Mouse (Mus musculus) cerebellum, adult 11-12 months (tissue): ENCODE measurements around the gene Hist1h4a.
"Not testable (repeated sequence)": the region's sequence is repeated elsewhere in the genome, so short reads cannot be mapped to it uniquely, and the experiment has no call there.

Experiments
- DNase-seq: peaks from one replicate; pipeline ENCODE4 v3.0.0; 2022

Gene Hist1h4a

DNA sequence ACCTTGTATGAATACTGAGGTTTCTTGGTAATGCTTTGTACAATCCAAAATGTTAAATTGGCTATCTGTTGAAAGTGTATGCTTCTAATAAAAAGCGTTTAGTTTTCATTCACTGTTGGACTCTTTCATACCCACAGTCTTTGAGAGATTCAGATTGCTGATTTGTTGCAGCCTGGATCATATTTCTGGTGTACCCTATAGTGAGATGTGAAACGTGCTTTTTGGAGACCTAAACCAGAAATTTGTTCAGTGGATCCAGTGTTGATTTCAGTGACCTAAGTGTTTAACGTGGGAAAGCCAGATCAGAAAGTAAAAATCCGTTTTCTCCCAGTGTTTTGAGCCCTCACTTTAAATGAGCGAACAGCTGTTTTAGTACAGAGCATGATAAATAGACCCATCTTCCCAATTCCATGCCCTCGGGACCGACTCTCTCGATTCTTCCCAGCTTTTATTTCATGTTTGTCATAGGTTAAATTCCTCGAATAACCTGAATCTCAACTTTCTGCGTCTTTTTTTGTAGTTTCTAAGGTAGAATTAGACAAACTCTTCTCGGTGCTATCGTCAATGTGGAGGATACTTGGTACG lies 20.7 kb downstream of the Hist1h4a start:
- DNase-seq: no peak

DNA sequence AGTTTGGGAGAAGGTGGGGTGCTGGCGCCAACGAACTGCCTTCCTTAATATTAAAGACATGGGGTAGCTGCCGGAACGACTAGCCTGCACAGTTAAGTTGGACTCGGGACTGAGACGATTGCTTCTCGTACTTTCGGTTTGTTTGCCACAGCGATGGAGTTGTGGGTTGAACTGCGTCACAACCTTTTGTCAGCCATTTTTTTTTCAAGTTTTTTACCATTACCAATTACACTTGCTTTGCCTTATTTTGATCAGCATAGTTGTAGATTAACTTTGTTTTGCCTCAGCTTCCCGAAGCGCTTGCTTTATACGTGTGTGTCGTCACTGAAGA lies 21.1 kb downstream of the Hist1h4a start:
- no peak for DNase-seq

DNA sequence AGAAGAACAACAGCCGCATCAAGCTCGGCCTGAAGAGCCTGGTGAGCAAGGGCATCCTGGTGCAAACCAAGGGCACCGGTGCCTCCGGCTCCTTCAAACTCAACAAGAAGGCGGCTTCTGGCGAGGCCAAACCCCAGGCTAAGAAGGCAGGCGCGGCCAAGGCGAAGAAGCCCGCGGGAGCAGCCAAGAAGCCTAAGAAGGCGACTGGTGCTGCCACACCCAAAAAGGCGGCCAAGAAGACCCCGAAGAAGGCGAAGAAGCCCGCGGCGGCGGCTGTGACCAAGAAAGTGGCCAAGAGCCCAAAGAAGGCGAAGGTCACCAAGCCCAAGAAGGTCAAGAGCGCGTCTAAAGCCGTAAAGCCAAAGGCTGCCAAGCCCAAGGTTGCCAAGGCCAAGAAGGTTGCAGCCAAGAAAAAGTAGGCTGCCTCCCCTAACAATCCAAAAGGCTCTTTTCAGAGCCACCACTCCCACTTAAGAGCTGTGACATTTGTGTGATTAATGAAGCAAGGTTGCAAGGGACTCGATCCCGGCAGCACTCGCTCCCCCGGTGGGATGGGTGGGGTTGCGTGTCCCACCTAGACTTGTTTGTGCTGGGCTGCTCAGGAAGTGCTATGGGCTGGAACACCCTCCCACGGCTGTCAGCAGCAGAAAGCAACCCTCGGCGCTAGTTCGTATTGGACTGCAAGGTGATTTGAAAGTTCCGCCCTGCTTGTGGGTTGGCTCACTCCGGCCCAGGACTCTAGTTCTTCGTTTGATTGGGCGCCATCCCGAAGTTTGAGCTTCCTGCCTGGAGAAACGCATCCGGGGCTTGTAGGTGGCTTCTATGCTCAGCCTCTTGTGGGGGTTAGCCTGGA lies 21.7 kb downstream of the Hist1h4a start:
- DNase-seq: peak; percentile 94

DNA sequence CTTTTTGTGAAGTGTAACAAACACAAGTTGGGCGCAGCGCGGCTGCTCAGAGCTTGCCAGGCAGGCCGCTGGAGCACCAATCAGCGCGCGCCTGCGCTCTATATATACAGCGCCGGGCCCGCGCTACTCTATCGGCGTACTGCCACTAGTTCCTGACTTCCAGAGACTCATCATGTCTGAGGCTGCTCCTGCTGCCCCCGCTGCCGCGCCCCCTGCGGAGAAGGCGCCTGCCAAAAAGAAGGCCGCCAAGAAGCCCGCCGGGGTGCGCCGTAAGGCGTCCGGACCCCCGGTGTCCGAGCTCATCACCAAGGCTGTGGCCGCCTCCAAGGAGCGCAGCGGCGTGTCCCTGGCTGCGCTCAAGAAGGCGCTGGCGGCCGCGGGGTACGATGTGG lies 22.4 kb downstream of the Hist1h4a start, which contains the start of gene Hist1h1c:
Gene Hist1h1c (plus strand): TSS at position 132 of the 392 bp plus-strand sequence.
- peak; percentile 85 for DNase-seq

DNA sequence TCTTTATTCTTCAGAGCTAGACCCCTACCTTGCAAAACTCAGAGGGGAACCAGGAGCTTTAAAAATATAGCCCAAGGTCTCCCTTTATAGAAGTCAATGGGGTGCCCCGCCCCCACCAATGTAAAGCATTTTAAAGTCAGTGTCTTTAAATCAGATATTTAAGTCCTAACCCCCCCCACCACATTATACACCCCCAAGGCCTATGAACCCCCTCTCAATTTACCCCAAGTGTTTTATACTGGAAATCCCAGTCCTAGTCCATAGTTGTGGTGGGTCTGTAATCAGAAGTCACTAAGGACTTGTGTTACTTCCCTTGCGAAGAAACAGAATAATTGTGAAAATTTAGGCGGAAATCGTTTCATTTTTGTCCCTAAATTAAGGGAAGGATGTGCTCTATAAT lies 23.0 kb downstream of the Hist1h4a start:
- DNase-seq: no peak

DNA sequence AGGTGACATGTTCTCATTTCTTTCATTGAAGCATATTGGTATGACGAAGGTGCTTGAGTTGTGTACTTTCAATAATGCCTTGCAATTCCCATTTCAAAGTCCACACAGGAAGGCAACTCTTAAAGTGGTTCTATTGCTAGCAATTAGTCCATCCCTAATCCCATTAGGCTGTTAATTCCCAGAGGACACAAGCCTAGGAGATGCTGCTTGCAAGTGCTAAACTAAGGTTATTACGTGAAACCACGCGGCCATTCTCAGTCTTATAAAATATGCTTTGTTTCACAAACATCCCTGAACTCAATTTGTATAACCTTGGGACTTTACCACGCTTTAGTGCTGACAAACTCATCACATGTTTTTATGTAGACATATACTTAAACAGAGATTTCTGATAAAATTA lies 23.9 kb downstream of the Hist1h4a start:
- no peak for DNase-seq

DNA sequence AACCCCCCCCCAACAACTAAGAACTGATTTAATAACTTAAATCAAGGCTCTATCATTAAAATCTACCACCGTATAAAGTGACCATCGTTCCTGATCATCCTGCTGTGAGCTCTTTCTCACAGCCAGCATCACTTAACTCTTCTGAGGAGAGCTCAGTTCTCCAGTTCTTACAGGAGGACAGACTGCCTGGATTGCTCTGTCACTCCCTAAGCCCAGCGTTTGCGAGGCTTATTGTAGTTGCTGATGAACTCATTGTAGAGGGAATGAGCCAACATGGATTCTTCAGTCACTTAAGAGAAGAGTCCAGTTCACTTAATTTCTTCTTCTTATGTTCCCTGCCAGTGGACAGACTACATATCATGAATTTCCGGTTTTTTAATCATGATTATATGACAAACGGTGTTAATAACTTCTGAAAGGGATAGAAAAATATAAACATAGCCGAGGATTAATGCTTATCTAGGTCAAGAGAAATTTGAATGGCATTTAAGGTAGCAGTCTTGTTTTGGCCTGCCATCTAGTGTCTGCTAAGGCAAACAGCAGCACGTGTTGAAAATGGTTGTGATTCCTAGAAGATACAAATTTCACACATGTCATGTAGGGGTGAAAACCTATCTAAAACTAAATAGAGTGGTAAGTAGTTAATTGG lies 28.8 kb downstream of the Hist1h4a start:
- no peak for DNase-seq

DNA sequence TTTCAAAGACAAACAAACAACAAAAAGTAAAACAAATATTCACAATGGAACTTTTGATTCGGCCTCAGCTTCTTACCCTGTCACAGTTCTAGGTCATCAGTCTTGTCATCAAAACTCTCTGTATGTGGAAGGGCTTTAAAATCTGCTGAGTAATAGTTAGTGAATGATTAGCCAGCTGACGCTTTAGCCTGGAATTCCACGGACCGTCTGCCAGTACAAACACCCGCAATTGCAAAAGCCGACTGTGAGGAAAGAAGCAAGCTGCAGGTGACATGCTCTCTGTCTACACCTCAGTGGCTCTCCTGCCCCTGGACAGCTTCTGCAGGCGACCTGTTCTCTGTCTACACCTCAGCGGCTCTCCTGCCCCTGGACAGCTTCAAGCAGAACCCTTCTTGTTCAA lies 30.6 kb downstream of the Hist1h4a start:
- DNase-seq: no peak

DNA sequence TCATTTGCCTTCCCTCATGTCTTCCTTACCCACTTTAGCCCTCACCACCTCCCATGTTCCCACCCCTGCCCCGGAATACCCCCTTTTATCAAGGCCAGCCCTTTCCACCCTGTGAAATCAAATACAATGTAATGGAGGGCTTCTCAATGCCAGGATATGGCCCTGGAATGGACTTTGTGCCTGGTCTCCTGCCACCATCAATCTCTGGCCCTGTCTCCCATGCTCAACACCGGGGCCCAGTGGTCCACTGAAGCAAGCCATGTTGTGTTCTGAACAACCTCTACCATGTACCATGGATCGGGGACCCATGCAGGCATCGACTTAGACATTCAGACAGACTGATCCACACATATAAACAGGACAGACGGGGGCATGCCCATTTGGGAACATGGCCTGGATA lies 31.3 kb downstream of the Hist1h4a start:
- DNase-seq: no peak

DNA sequence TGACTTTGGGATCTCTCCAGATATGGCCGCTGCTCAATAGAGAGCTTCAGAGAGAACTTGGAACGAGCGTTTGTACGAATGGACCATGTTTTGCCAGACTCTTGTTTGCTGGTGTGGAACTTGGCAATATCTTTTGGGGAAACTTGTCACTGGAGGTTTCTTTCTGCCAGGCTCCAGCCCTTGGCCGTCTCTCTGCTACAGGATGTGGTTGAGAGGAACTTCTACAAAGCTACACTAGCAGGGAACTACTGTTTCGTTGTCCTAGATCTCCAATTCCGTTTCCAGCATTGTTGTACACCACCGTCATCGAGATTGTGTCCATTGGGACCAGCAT lies 31.9 kb downstream of the Hist1h4a start:
- no peak for DNase-seq

DNA sequence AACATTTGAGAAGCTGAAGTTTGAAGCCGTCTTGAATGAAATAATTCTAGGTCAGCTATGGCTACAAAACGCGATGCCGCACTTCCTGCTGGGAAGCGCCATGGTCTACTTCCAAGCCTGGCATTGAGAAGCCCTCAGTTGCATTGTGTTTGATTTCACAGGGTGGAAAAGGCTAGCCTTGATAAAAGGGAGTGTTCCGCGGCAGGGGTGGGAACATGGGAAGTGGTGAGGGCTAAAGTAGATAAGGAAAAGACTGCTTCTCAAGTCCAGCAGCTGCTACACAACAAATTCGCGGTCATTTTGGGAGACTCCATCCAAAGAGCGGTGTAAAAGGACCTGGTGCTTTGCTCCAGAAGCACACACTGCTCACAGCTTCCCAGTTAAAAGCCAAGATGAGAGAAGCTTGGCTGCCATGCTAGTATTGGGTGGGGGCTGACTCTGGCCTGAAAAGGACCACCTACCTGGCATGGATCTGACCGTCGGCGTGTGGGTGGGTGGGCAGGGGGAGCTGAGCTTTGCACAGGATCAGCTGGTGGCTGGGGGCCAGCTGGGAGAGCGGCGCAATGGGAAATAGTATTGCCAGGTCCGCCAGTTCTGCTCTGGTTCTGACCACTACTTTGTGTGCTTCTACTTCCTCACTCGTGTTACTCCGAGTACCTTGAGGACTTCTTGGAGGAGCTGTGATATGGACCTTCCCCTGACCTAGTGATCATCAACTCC lies 32.4 kb downstream of the Hist1h4a start:
- DNase-seq: no peak

DNA sequence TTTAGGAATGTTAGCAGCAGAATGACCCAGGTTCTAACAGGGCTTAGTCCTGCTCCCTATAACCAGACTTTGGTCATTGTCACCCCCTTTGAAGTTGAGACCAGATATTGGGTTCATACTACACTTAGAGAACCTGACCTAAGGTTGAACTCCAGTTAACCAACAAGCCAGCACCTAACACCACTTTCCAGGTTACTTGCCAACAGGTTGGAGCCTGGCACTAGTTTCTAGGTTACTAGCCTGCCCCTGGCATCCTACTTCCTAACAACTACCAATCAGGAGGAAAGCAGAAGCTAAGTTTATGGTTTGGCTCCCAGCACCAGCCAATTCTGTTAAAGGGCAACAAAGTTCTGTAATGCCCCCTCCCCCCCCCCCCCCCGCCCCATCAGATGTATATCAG lies 35.8 kb downstream of the Hist1h4a start:
- DNase-seq: no peak

DNA sequence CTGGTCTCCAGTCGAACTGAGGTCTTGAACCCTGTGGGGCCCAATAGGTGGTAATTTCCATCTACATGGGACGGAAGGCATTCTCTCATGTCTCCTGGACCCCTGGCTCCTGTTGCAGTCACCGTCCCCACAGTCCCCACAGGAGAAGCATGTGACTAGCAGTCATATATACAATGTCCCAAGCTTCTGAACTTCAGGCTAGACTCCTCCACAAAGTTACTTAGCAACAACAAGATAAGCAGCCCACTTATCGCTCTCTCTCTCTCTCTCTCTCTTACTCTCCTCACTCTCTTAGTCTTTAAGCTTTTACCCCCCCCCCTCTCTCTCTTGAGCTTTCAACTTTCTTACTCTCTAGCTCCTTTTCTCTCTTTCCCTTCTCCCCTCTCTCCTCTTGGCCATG lies 36.8 kb downstream of the Hist1h4a start:
- no peak for DNase-seq

DNA sequence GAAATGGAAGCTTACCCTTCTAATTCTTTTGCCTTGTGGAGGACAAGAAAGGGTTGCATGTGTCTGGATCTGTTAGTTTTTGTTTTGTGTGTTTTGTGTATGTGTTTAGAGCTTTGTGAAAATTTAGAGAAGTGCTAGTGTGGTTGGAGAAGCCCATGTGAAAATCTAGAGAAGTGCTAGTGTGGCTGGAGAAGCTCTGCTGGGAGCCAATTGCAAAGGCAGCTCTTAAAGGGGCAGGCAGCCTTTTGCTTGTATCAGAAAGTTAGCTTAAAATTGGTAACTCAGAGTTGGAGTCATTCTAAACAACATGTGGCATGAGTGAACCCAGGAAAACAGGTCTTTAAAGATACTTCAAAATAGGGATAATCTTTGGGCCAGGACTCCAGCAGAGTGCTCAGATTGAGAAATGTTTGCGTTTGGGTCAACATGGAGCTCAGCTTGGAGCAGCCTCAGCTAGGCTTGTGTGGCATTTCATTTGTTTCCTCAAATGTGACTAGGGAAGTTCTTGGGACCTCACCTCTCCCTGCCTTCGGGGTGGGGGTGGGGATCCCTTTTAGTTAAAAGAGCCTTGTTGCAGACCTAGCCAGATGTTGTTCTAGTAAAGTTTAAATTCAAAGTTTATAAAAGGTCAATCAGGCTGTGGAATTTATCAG lies 43.3 kb downstream of the Hist1h4a start:
- DNase-seq: not testable (repeated sequence)

DNA sequence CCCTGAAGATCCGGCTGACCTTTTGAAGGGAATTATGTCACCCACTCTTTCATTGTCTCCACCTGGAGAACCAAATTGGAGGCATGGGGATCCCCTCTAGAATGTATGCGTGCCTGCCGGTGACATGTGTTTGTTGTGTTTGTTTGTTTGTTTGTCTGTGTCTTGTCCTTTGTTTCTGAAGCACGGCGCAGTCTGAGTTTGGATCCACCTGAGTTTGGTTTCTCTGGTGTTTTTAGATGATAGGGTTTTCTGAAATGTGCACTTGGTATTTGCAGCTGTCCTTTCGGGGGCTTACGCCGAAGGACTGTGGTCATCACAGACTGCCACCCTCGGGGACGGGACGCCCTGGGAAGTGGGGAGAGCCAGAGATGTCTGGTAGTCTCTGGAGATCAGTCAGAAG lies 43.9 kb downstream of the Hist1h4a start:
- DNase-seq: no peak

DNA sequence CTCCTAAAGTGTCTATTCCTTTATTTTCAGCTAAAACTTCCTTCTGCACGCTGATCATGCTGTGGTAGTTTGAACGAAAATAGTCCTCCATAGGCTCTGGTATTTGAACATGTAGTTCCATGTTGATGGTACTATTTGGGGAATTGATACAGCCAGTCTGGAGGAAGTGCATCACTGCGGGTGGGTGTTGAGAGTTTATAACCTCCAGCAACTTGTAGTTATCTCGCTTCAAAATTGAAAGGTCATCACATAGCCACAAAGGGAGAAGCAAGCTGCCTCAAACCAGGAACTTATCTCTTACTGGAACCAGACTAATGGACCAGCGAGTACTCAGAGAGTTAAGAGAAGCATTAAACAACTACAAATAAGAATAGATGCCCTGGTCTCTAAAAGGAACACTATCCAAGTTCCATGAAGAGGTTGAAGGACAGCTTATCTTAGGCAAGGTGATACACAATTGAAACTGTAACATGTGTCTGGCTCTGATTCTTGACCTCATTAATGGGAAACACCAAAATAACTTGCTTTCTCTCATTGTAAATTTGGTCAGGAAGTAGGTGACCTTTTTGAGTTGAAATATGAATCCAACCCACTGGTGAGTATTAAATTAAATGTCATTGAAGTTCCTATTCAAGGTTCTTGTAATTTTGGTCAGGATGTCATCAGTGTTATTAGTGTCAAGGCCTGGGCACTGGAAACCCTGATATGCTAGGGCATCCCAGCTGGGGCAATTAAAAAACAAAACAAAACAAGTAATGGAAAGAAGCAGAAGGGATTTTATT lies 44.6 kb downstream of the Hist1h4a start:
- DNase-seq: no peak
